Mouse (Mus musculus) cortical plate, adult 2 months (tissue): ENCODE results near the gene Trmt61a.

Source experiments
- CTCF ChIP-seq: fragments of 200-500 bp; IDR thresholded peaks from 2 replicates; pipeline ENCODE4 v1.5.1; 2011; ENCODE audit warnings: mild to moderate bottlenecking, control low read depth, low read length; ENCODE audit not compliant: insufficient read depth; ENCODE audit errors: extremely low read depth
- POLR2A ChIP-seq: fragments of 200-500 bp; IDR thresholded peaks from 2 replicates; pipeline ENCODE4 v1.6.1; 2011; ENCODE audit warnings: mild to moderate bottlenecking, low read length, control low read depth; ENCODE audit not compliant: insufficient read depth; ENCODE audit errors: extremely low read depth

DNA sequence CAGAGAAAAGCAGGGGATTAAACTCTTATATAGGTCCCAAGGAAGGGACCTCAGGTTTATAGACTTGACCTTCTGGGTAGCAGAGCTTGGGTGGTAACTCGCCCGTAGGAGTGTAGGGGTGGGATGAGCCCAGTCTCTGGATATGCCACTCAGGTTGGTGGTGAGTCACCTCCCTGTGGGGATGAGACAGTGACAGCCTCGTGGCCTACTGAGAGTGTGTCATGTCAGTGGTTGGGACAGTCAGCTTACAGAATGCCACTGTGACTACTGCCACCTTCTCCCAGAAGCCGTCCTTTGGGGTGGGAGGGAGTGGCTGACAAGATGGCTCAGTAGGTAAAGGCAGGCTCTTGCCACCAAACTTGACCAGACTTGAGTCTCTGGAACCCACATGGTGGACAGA, 8.5 kb downstream of the Trmt61a start:
- TF ChIP-seq CTCF, result no peak
- TF ChIP-seq POLR2A, result no peak
